Mouse (Mus musculus) lung, adult 2 months (tissue): ENCODE results near the gene Kmt5c. TPM values are rescaled to one million over a fixed set of nuclear protein-coding genes. Genes with fewer than 3 reads are reported as not detected.

ENCODE experiments used
- DNase-seq: peaks from one replicate; pipeline ENCODE4 v3.0.0; 2022
- H3K4me1 ChIP-seq: fragments of 200-500 bp; 2 replicates; pipeline ENCODE4 v1.6.1; 2011; ENCODE audit warnings: low read length; ENCODE audit not compliant: control insufficient read depth, insufficient read depth
- H3K4me3 ChIP-seq: fragments of 200-500 bp; replicated peaks from 2 replicates; pipeline ENCODE3; 2011; ENCODE audit warnings: low read depth, mild to moderate bottlenecking, control low read depth, low read length; ENCODE audit errors: extremely low read depth
- CTCF ChIP-seq: fragments of 200-500 bp; IDR thresholded peaks from 2 replicates; pipeline ENCODE4 v1.5.1; 2011; ENCODE audit warnings: mild to moderate bottlenecking, low read length, control low read depth; ENCODE audit not compliant: insufficient read depth
- POLR2A ChIP-seq: fragments of 200-500 bp; IDR thresholded peaks from 2 replicates; pipeline ENCODE4 v1.6.1; 2011; ENCODE audit warnings: low read depth, mild to moderate bottlenecking, control low read depth, low read length, borderline replicate concordance; ENCODE audit errors: extremely low read depth
- WGBS: fragments of 180-500 bp; shearing (Covaris S2); methylation state at CpG from one replicate; pipeline ENCODE4 v1.1.7; 2018; 5-methylcytosine and 5-hydroxymethylcytosine counted together
- polyA plus RNA-seq: library from polyadenylated mRNA; depleted of rRNA; stranded (reverse); fragments of >200 nt; gene quantifications from 2 replicates; pipeline ENCODE4 v1.2.3, GENCODE M21; 2012

The Kmt5c gene
- polyA plus RNA-seq, 1 experiment = 104 TPM

- peak; percentile 63 for DNase-seq
- Histone ChIP-seq H3K4me3 (peak within 1 kb of the TSS; percentile 54), H3K4me1 (peaks cover 4% of the 10 kb centered on the region; the same call in 1 of the 2 replicates)
- no peak for TF ChIP-seq CTCF
- no peak for TF ChIP-seq POLR2A
- 5% methylated on average over 24 of the region's 24 CpGs for WGBS
These were observed 13.1 kb downstream of the Kmt5c start, which contains the start of gene Cox6b2 for GRCm38 (mm10) chr7:4752821-4753570. Cox6b2 (minus strand) TSS chr7:4753094.

DNA sequence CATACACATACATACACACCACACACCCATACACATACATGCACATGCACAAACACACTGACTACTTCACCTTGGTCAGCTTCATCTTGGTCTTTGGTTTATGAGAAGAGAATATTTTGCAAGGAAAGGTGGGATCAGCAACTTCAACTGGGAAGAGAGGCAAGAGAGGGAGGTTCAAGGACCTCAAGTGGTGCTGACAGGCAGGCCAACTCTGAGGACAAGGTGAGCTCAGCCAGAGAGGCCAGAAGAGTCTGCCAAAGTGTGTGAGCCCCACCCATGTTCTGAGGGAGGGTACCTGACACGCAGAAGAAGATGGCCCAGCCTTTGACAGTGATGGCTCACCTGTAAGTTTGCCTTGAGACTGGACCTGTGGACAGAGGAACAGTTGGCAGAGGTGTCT, 19.8 kb downstream of the Kmt5c start:
- Histone ChIP-seq H3K4me3 (no peak overlapping the region), H3K4me1 (no peaks in the 10 kb centered on the region)
- TF ChIP-seq POLR2A (no peak), CTCF (no peak)
- DNase-seq = no peak
- WGBS = 39% methylated on average over 1 of the region's 1 CpGs

DNA sequence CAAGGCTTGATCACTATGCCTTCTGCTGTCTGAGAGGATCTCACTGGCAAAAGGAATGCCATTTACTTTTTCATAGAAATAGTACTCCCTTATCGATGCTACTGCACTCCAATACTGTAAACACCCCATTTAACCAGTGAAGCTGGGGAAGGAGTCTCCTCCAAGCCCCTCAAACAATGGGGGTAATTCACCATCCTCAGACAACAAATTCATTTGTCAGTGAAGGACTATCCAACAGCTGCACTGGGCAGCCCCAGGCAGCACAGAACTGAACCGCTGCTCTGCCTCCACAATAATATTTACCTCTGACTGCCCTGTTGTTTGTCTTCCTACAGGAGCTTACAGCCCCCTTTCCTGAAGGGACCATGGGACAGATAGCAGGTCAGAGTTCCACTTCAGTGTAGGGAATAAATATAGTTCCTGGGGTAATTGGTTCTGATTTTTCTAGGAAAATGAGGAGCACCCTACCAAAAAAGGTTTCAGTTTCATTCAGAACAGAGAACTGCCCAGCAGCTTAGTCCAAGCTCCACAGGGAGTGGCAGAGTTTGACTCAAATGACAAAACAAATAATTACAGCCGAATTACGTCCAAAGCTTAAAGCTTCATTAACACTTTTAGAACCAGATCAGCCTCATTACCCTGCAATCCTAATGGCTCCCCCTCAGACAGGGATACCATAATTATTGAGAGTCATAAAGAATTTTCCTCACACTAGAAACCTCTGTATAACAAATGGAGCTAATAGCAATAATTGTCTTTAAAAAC, 25.2 kb downstream of the Kmt5c start:
- Histone ChIP-seq H3K4me3 (peak overlapping the region; percentile 38), H3K4me1 (no peaks in the 10 kb centered on the region)
- 21% methylated on average over 4 of the region's 4 CpGs for WGBS
- DNase-seq = no peak
- no peak for TF ChIP-seq CTCF
- TF ChIP-seq POLR2A = no peak

- no peak for TF ChIP-seq CTCF
- no peak for TF ChIP-seq POLR2A
These were observed 31.3 kb downstream of the Kmt5c start, which contains the start of gene Fam71e2 for GRCm38 (mm10) chr7:4771202-4771601. Fam71e2 (minus strand) TSS chr7:4771302.

GRCm38 (mm10) chr7:4776131-4776530, 36.2 kb downstream of the Kmt5c start:
- no peak for DNase-seq
- TF ChIP-seq POLR2A (no peak), CTCF (no peak)
- no peaks in the 10 kb centered on the region for H3K4me1 ChIP-seq
- H3K4me3 ChIP-seq = no peak overlapping the region
- 52% methylated on average over 10 of the region's 10 CpGs for WGBS

More at GRCm38 (mm10) chr7:4771202-4771601, 31.3 kb downstream of the Kmt5c start, which contains the start of gene Fam71e2:
- 79% methylated on average over 5 of the region's 5 CpGs for WGBS
- no peak for DNase-seq
- Histone ChIP-seq H3K4me1 (no peaks in the 10 kb centered on the region), H3K4me3 (no peak within 1 kb of the TSS)

DNA sequence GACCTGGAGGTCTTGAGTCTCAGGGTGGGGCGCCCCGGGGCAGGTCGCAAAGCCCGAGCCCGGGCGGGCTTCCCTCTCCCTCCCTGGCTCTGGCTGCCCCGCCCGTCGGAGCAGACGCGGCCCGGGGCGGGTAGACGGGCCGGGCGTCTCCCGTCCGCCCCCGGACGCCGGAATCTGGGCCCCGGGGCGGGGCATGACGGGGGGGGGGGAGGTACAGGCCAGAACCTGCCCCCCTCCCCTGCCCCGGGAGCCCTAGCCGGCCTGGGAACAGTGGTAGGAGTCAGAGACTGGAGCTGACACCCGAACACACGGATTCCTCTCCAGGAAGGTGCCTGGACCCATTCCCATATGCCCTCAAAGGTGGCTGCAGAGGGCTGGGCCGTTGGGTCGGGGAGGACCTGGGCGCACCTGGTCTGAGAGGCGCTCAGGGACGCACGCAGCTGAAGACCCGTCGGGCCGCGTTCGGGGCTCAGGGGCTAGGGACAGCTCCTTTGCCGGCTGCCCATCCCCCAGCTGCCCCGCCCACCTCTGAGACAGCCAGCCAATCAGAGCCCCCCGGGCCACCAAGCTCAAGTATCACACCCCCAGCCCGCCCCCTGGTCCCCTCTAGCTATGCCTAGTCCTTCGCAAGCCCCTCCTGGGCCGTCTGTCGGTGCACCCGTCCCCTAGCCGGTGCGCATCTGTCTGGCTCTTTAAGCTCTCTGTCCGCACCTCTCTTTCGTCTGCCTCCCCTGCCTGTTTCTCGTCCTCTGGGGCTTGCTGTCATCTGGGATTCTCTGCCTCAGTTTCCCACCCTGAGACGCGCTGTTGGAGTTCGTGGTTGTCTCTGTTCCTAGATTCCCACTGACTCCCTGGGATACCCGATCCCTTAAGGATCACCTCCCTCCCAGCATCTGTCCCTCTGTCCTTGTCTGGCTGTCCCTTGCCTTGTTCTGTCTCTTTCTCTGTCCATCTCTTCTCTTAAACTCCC, 37.2 kb downstream of the Kmt5c start:
- peak; percentile 50 for DNase-seq
- WGBS = 2% methylated on average over 47 of the region's 56 CpGs
- Histone ChIP-seq H3K4me3 (peak overlapping the region; percentile 53), H3K4me1 (no peaks in the 10 kb centered on the region)
- TF ChIP-seq POLR2A (no peak), CTCF (no peak)

DNA sequence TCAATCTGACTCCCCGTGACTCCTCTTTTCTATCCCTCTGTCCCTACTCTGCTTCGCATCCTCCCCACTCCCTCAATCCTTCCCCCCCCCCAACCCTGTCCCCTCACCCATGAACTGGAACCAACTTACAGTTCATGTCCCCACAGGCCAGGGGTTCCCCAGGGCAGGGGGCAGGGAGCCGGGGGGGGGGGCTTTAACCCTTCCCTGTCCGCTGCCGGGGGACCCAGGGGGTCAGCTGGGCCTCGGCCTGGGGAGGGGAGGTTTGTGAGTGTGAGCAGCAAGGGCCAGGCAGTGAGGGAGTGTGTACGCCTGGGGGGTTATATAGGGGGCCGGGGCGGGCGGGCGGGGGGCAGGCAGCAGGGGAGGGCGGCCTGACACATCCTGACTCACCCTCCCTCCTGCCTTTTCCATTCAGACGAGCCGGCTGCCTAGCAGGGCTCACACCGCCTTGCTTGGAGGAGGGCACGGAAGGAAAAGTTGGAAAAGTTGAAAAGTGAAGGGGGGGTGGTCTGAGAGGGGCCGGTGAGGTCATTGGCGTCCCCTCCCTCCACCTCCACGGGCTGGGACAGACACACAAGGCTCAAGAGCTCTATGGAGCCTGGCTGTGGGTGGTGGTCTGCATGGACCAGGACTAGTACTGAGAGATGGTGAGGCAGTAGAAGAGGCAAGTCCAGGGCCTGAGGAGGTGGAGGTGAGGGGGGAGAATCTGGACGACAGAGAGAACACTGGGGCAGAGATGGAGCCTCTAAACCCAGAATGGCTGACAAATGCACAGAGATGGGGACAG, 38.1 kb downstream of the Kmt5c start:
- Histone ChIP-seq H3K4me1 (no peaks in the 10 kb centered on the region), H3K4me3 (no peak overlapping the region)
- no peak for DNase-seq
- 13% methylated on average over 14 of the region's 20 CpGs for WGBS
- TF ChIP-seq CTCF (no peak), POLR2A (no peak)

- TF ChIP-seq CTCF (no peak), POLR2A (no peak)
- Histone ChIP-seq H3K4me1 (no peaks in the 10 kb centered on the region), H3K4me3 (no peak overlapping the region)
- 24% methylated on average over 5 of the region's 5 CpGs for WGBS
- DNase-seq = no peak
These were observed 40.0 kb downstream of the Kmt5c start for GRCm38 (mm10) chr7:4779921-4780320.
